Comparison of ENCODE assay signal across 14 mouse cellular contexts in the genomic region with DNA sequence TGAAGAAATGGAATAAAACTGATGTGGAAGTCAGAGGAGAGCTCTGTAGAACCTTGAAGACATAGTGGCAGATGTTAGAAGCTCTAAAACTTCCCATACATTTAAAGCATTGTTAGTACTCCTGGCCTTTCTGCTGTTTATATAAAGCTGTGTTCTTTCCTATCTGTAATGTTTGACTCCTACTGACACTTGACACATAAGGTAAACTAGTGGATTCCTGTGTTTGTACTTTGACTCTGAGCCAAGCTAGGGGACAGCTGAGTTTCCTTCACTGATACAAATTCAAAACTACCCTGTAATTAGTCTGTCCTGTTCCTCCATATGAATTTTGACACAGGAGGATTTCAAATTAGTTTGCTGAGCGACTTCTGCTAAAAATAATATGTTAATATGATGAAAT.
"Had no signal": no experiment of that assay in that cellular context is flagged by ENCODE, and none has a peak within 500 bp of the region (broad histone marks: within the 10 kb centered on the region; RNA-seq: fewer than 3 reads in every experiment).

No protein-coding gene starts in this region.

- H3K4me3 ChIP-seq: layer of hippocampus, adult 2 months; limb, embryonic 12.5 days; liver, embryonic 15.5 days; midbrain, embryonic 13.5 days; myocyte; neural tube, embryonic 15.5 days had no signal

- H3K36me3 ChIP-seq: limb, embryonic 12.5 days; liver, embryonic 15.5 days; midbrain, embryonic 13.5 days; neural tube, embryonic 15.5 days had no signal

- H3K9ac ChIP-seq: limb, embryonic 12.5 days; liver, embryonic 15.5 days; midbrain, embryonic 13.5 days; neural tube, embryonic 15.5 days had no signal

- ATAC-seq: midbrain, embryonic 13.5 days had no signal

- DNase-seq: kidney, adult 11 months; kidney, adult 9 months; kidney, postnatal 36 days; liver; right cerebral cortex, adult 18-20 months; right cerebral cortex, postnatal 25 days; thymus, postnatal 36 days had no signal

- H3K4me2 ChIP-seq: limb, embryonic 12.5 days; liver, embryonic 15.5 days; midbrain, embryonic 13.5 days; neural tube, embryonic 15.5 days had no signal

- H3K27me3 ChIP-seq: limb, embryonic 12.5 days; liver, embryonic 15.5 days; midbrain, embryonic 13.5 days; neural tube, embryonic 15.5 days had no signal

- H3K9me3 ChIP-seq: limb, embryonic 12.5 days; liver, embryonic 15.5 days; midbrain, embryonic 13.5 days; neural tube, embryonic 15.5 days had no signal

- H3K4me1 ChIP-seq: limb, embryonic 12.5 days had no signal

- H3K27ac ChIP-seq: kidney, postnatal 0 days; layer of hippocampus, adult 2 months; limb, embryonic 12.5 days; liver, embryonic 15.5 days; midbrain, embryonic 13.5 days; neural tube, embryonic 15.5 days had no signal
